Mouse (Mus musculus): ENCODE data around the gene Adcy2.

DNA sequence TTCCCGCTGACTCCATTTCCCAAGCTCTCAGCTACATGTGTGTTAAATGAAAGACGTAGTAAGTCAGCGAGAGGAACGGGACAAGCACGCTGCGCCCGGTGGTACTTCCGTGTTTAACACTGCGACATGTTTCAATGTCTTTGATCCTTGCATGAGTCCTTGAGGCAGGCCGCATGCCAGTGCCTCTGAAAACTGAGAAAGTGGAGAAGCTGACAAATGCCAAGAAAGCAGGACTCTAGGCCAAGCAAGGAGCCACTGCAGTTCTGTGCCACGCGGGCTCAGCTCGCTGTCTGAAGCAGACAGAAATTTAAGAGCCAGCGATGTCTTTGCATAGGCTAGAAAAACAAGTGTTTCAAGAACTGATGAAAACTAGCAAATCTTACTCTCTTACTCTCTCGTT is 15.3 kb downstream of the Adcy2 start:
- TF ChIP-seq CTCF (conservative IDR thresholded peaks at IDR 0.05; ENCODE audit: low read length) (no peak), POU5F1 (IDR thresholded peaks at IDR 0.05; ENCODE audit: borderline replicate concordance, low read length) (no peak)
